Mouse (Mus musculus): Measurements from ENCODE around the gene Zfp653. TPM values are rescaled to one million over a fixed set of nuclear protein-coding genes. Genes with fewer than 3 reads are reported as not detected.

The Zfp653 gene
- polyA plus RNA-seq, 1 experiment from 2014 or later, result 5.5 TPM

DNA sequence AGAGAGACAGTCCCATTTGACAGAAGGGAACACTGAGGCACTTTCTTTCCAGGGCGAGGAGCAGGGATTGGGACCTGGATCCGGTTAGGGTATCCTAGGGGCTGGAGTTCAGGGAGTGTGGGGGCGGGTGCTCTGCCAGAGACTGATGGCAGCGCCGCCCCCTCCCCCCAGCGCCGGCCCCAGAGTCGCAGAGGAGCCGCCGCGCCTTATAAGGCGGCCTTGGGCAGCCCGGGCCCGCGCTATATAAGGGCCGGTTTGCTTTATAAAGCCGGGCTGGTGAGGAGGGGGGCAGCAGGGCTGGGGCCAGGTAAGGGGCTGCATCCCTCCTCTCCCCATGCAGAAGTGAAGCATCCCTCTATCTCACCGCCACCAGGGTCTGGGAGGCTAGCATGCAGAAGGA lies 28.7 kb upstream of the Zfp653 start:
- no peak overlapping the region for H3K9ac ChIP-seq (replicated peaks; ENCODE audit: low read length)

DNA sequence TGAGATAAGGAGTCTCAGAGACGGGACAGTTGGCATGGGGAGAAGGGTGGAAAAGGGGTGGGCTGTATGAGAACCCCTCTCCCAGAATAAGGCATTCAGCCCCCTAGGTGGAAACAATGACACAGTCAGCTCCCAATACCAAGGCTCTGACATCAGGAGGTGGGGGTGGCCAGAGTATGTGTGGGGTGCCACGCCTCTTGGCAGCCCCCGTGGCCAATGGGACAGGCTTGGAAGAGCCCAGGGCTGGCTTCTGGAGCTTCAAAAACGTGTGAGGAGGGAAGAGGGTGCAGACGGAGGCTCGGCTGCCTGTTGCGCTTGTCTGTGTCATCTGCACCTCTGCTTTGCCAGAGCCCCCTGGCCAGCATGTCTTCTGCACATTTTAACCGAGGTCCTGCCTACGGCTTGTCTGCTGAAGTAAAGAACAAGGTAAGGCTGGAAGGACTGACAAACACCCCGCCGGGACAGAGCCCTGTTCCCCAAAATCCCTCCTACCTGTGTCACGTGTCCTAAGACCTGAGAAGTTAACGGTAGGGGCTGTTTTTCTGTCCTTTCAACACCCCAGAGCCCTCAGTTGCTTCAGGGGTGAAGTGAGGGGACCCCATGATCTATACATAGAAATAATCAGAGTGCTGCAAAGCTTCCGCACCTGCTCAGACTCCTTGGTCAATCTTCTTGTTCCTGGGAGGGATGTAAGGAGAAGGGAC lies 28.0 kb upstream of the Zfp653 start, which contains the start of gene Cnn1:
TSS of gene Cnn1 (plus strand) at position 224 of the 704 bp plus-strand sequence.
- Histone ChIP-seq H3K4me3 (ENCODE audit: low read depth, low read length) (0 out of 2 replicates have a peak within 1 kb of the TSS, but pooled peaks have one; percentile 5), H3K9me3 (replicated peaks; ENCODE audit: control insufficient read depth, low read length) (no peaks in the 10 kb centered on the region), H3K4me2 (ENCODE audit: low read depth, low read length) (no peak within 1 kb of the TSS), H3K4me1 (ENCODE audit: control insufficient read depth, insufficient read depth, low read length) (no peaks in the 10 kb centered on the region), H3K9ac (replicated peaks; ENCODE audit: low read length) (no peak within 1 kb of the TSS), H3K36me3 (replicated peaks; ENCODE audit: control insufficient read depth, insufficient read depth, low read depth, low read length) (no peaks in the 10 kb centered on the region), H3K27ac (replicated peaks; ENCODE audit: low read depth, low read length) (no peak within 1 kb of the TSS), H3K27me3 (ENCODE audit: control insufficient read depth, insufficient read depth, low read length) (peaks cover 12% of the 10 kb centered on the region)
- WGBS, result 7% methylated on average over 14 of the region's 14 CpGs
- DNase-seq (ENCODE audit: low spot score) (peak; percentile 13), ATAC-seq (replicated peaks; ENCODE audit: insufficient number of reproducible peaks, low FRiP score, low TSS enrichment, low read depth) (no peak)

More for the DNA sequence above, 28.7 kb upstream of the Zfp653 start:
- 3% methylated on average over 15 of the region's 18 CpGs for WGBS
- H3K4me1 ChIP-seq (ENCODE audit: control insufficient read depth, insufficient read depth, low read length), result no peaks in the 10 kb centered on the region
- DNase-seq (ENCODE audit: low spot score) (peak; percentile 43), ATAC-seq (replicated peaks; ENCODE audit: insufficient number of reproducible peaks, low FRiP score, low TSS enrichment, low read depth) (no peak)
- no peaks in the 10 kb centered on the region for H3K9me3 ChIP-seq (replicated peaks; ENCODE audit: control insufficient read depth, low read length)
- 0 out of 2 replicates have a peak overlapping the region, but pooled peaks have one; percentile 5 for H3K4me3 ChIP-seq (ENCODE audit: low read depth, low read length)
- H3K27me3 ChIP-seq (ENCODE audit: control insufficient read depth, insufficient read depth, low read length), result peaks cover 12% of the 10 kb centered on the region
- H3K27ac ChIP-seq (replicated peaks; ENCODE audit: low read depth, low read length), result no peak overlapping the region
- no peaks in the 10 kb centered on the region for H3K36me3 ChIP-seq (replicated peaks; ENCODE audit: control insufficient read depth, insufficient read depth, low read depth, low read length)
- H3K4me2 ChIP-seq (ENCODE audit: low read depth, low read length), result no peak overlapping the region

DNA sequence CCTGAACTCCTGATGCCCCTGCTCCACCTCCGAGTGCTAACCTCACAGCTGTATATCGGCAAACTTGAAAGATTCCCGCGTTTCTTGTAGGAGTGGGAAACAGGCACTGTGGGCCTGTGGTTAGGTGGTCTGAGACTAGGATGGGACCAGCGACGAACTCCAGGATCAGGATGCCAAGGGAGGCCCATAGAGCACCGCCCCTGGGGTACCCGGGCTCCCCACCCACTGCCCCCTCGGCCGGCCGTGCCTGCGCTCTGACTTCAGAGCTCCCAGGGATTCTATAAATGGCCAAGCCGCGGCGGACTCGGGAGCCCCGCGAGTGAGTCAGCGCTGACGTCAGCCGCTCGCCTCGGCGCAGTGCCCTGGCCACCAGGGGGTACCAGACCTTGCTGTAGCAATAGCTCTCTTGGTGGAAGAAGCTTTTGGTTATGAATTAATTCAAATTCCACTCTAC lies 24.7 kb upstream of the Zfp653 start:
- DNase-seq (ENCODE audit: low spot score) (peak; percentile 88), ATAC-seq (replicated peaks; ENCODE audit: insufficient number of reproducible peaks, low FRiP score, low TSS enrichment, low read depth) (peak; percentile 78)
- Histone ChIP-seq H3K36me3 (replicated peaks; ENCODE audit: control insufficient read depth, insufficient read depth, low read depth, low read length) (no peaks in the 10 kb centered on the region), H3K4me3 (ENCODE audit: low read depth, low read length) (peak overlapping the region; percentile 29), H3K9me3 (replicated peaks; ENCODE audit: control insufficient read depth, low read length) (no peaks in the 10 kb centered on the region), H3K9ac (replicated peaks; ENCODE audit: low read length) (peak overlapping the region; percentile 75), H3K4me1 (ENCODE audit: control insufficient read depth, insufficient read depth, low read length) (no peaks in the 10 kb centered on the region), H3K27me3 (ENCODE audit: control insufficient read depth, insufficient read depth, low read length) (peaks cover 10% of the 10 kb centered on the region), H3K4me2 (ENCODE audit: low read depth, low read length) (peak overlapping the region; percentile 65), H3K27ac (replicated peaks; ENCODE audit: low read depth, low read length) (no peak overlapping the region)
- WGBS, result 2% methylated on average over 24 of the region's 24 CpGs

DNA sequence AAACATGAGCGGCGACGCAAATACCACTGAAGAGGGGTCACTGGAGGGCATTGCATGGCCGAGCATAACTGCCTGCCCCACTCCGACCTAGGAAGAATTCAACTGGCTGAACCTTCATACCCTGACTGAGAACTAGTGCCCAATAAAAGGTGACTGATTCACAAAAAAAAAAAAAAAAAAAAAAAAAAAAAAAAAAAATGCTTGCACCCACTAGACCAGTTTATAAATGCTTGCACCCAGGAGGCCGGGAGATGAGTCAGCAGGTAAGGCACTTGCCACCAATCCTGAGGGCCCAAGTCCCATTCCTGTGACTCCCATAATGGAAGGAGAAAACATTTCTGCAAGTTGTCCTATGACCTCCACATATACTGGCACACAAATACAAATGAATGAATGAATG lies 21.6 kb upstream of the Zfp653 start:
- no peak for DNase-seq (ENCODE audit: low spot score)
- H3K27me3 ChIP-seq (ENCODE audit: control insufficient read depth, insufficient read depth, low read length), result no peaks in the 10 kb centered on the region; the same call in 1 of the 2 replicates
- no peak overlapping the region for H3K27ac ChIP-seq (replicated peaks; ENCODE audit: low read depth, low read length)
- H3K36me3 ChIP-seq (replicated peaks; ENCODE audit: control insufficient read depth, insufficient read depth, low read depth, low read length), result no peaks in the 10 kb centered on the region
- H3K4me1 ChIP-seq (ENCODE audit: control insufficient read depth, insufficient read depth, low read length), result no peaks in the 10 kb centered on the region
- no peak overlapping the region for H3K9ac ChIP-seq (replicated peaks; ENCODE audit: low read length)
- no peaks in the 10 kb centered on the region for H3K9me3 ChIP-seq (replicated peaks; ENCODE audit: control insufficient read depth, low read length)
- H3K4me2 ChIP-seq (ENCODE audit: low read depth, low read length), result no peak overlapping the region
- no peak overlapping the region for H3K4me3 ChIP-seq (ENCODE audit: low read depth, low read length)
- ATAC-seq (replicated peaks; ENCODE audit: insufficient number of reproducible peaks, low FRiP score, low TSS enrichment, low read depth), result no peak
- WGBS, result 86% methylated on average over 6 of the region's 6 CpGs

DNA sequence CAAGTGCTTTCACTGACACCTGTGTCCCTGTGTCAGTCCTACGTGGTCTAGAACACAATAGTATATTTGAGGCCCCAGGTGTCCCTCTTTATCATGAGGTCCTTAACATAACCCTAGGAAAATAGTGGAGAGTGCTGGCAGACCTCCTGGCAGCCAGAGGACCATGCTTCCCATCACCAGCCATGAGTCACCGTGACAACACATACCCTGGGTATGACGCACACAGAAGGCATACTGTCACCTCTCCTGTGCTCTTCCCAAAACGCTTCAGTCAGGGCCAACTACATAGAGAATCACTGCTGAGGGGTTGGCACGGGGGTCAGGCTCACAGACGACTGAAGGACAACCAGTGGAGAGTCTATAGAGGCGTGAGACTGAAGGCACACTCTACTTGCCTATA lies 18.8 kb upstream of the Zfp653 start:
- WGBS, result 83% methylated on average over 7 of the region's 7 CpGs

DNA sequence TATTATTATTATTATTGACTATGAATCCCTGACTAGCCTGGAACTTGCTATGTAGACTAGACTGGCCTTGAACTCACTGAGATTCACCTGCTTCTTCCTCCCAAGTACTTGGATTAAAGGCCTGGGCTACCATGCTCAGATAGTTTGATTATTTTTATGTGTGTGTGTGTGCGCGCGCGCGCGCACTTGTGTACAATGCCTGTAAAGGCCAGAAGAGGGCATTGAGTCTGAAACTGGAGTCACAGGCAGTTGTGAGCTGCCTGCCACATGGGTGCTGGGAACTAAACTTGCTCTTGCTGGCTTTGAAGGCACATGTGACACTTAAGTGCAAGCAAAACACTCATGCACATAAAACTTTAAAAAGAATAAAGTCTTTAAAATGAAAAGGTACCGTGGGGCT lies 18.1 kb upstream of the Zfp653 start:
- no peaks in the 10 kb centered on the region for H3K36me3 ChIP-seq (replicated peaks; ENCODE audit: control insufficient read depth, insufficient read depth, low read depth, low read length)
- no peak for DNase-seq (ENCODE audit: low spot score)
- no peak overlapping the region for H3K4me2 ChIP-seq (ENCODE audit: low read depth, low read length)
- no peak for ATAC-seq (replicated peaks; ENCODE audit: insufficient number of reproducible peaks, low FRiP score, low TSS enrichment, low read depth)
- H3K4me3 ChIP-seq (ENCODE audit: low read depth, low read length), result no peak overlapping the region
- H3K9me3 ChIP-seq (replicated peaks; ENCODE audit: control insufficient read depth, low read length), result no peaks in the 10 kb centered on the region
- WGBS, result 98% methylated on average over 7 of the region's 7 CpGs
- no peaks in the 10 kb centered on the region for H3K4me1 ChIP-seq (ENCODE audit: control insufficient read depth, insufficient read depth, low read length)
- no peak overlapping the region for H3K9ac ChIP-seq (replicated peaks; ENCODE audit: low read length)
- H3K27me3 ChIP-seq (ENCODE audit: control insufficient read depth, insufficient read depth, low read length), result no peaks in the 10 kb centered on the region
- H3K27ac ChIP-seq (replicated peaks; ENCODE audit: low read depth, low read length), result no peak overlapping the region

More for the DNA sequence above, 18.8 kb upstream of the Zfp653 start:
- Histone ChIP-seq H3K4me3 (ENCODE audit: low read depth, low read length) (no peak overlapping the region), H3K36me3 (replicated peaks; ENCODE audit: control insufficient read depth, insufficient read depth, low read depth, low read length) (no peaks in the 10 kb centered on the region), H3K27me3 (ENCODE audit: control insufficient read depth, insufficient read depth, low read length) (no peaks in the 10 kb centered on the region), H3K27ac (replicated peaks; ENCODE audit: low read depth, low read length) (no peak overlapping the region), H3K9me3 (replicated peaks; ENCODE audit: control insufficient read depth, low read length) (no peaks in the 10 kb centered on the region), H3K4me1 (ENCODE audit: control insufficient read depth, insufficient read depth, low read length) (no peaks in the 10 kb centered on the region), H3K4me2 (ENCODE audit: low read depth, low read length) (no peak overlapping the region), H3K9ac (replicated peaks; ENCODE audit: low read length) (no peak overlapping the region)
- no peak for DNase-seq (ENCODE audit: low spot score)
- no peak for ATAC-seq (replicated peaks; ENCODE audit: insufficient number of reproducible peaks, low FRiP score, low TSS enrichment, low read depth)

DNA sequence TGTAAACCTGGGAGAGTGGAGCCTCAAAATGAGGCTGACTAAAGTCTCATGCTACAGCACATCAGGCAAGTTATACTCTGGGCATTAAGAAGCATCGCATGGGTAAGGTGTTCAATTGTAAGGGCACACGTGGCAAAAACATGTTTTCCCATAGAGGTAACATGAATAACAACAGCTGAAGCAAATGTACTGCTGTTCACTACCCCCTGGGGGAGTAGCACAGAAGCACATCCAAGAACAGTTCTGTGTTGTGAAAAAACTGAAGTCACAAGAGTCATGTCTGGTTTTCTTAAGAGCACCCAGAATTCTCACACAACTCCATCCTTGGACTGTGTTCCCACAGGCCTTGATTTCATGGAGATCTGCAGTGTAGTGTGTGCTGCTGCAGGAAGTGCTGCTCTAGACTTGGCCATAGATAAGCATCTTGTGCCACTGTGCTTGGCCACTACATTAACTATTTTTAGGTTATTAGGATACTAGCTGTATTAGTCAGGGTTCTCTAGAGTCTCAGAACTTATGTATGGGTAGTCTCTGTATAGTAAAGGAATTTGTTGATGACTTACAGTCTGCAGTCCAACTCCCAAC lies 15.9 kb upstream of the Zfp653 start:
- no peaks in the 10 kb centered on the region for H3K27me3 ChIP-seq (ENCODE audit: control insufficient read depth, insufficient read depth, low read length)
- H3K9me3 ChIP-seq (replicated peaks; ENCODE audit: control insufficient read depth, low read length), result no peaks in the 10 kb centered on the region
- no peak overlapping the region for H3K27ac ChIP-seq (replicated peaks; ENCODE audit: low read depth, low read length)
- no peak overlapping the region for H3K4me3 ChIP-seq (ENCODE audit: low read depth, low read length)
- DNase-seq (ENCODE audit: low spot score) (no peak), ATAC-seq (replicated peaks; ENCODE audit: insufficient number of reproducible peaks, low FRiP score, low TSS enrichment, low read depth) (no peak)
- no peaks in the 10 kb centered on the region for H3K4me1 ChIP-seq (ENCODE audit: control insufficient read depth, insufficient read depth, low read length)
- no peak overlapping the region for H3K4me2 ChIP-seq (ENCODE audit: low read depth, low read length)
- H3K36me3 ChIP-seq (replicated peaks; ENCODE audit: control insufficient read depth, insufficient read depth, low read depth, low read length), result no peaks in the 10 kb centered on the region
- no peak overlapping the region for H3K9ac ChIP-seq (replicated peaks; ENCODE audit: low read length)
- WGBS, result 78% methylated on average over 2 of the region's 2 CpGs

DNA sequence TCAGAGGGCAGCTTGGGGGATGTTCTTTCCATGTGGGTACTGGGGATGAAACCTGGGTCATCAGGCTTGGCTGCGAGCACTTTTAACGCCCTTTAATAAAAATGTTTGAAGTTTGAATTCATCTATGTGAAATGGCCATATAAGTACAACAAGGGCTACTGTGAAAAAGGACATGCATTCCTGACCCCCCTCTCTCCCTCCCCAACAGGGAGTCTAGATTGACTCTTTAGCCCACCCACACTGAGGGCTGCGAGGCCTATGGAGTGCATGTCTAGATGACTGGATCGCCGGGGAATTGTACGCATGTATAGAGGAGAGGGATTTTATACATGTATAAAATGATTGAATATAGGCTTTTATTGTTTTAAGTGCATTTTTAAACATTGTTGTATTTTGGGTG lies 14.8 kb upstream of the Zfp653 start:
- 75% methylated on average over 6 of the region's 6 CpGs for WGBS
- Histone ChIP-seq H3K4me3 (ENCODE audit: low read depth, low read length) (peak overlapping the region; percentile 70), H3K36me3 (replicated peaks; ENCODE audit: control insufficient read depth, insufficient read depth, low read depth, low read length) (no peaks in the 10 kb centered on the region), H3K4me1 (ENCODE audit: control insufficient read depth, insufficient read depth, low read length) (no peaks in the 10 kb centered on the region), H3K27ac (replicated peaks; ENCODE audit: low read depth, low read length) (no peak overlapping the region), H3K9me3 (replicated peaks; ENCODE audit: control insufficient read depth, low read length) (no peaks in the 10 kb centered on the region), H3K4me2 (ENCODE audit: low read depth, low read length) (peak overlapping the region; percentile 32), H3K9ac (replicated peaks; ENCODE audit: low read length) (peak overlapping the region; percentile 50; the same call in 1 of the 2 replicates), H3K27me3 (ENCODE audit: control insufficient read depth, insufficient read depth, low read length) (no peaks in the 10 kb centered on the region)
- DNase-seq (ENCODE audit: low spot score), result no peak
- no peak for ATAC-seq (replicated peaks; ENCODE audit: insufficient number of reproducible peaks, low FRiP score, low TSS enrichment, low read depth)
